Mouse (Mus musculus) heart, adult 9 months (tissue): Measurements from ENCODE around the gene Dyrk3.
"Not testable (repeated sequence)": the region's sequence is repeated elsewhere in the genome, so short reads cannot be mapped to it uniquely, and the experiment has no call there.

Experiments used
- DNase-seq, 2 experiments: peaks; one replicate each; pipeline ENCODE4 v3.0.0; 2022; ENCODE audit warnings: low spot score in 2 of 2

Dyrk3 gene

GRCm38 (mm10) chr1:131138191-131139016, at the start of gene Dyrk3:
Dyrk3 (minus strand) TSS chr1:131138340.
- DNase-seq = peak; percentile 88 to 89

GRCm38 (mm10) chr1:131187856-131188255, 49.7 kb upstream of the Dyrk3 start:
- DNase-seq = no peak

- DNase-seq = no peak
Observed at GRCm38 (mm10) chr1:131186995-131187394, 48.9 kb upstream of the Dyrk3 start.

GRCm38 (mm10) chr1:131185821-131186506, 47.8 kb upstream of the Dyrk3 start:
- no peak for DNase-seq

GRCm38 (mm10) chr1:131184956-131185660, 47.0 kb upstream of the Dyrk3 start:
- no peak for DNase-seq

- DNase-seq = peak; percentile 67
Observed at GRCm38 (mm10) chr1:131184253-131184955, 46.3 kb upstream of the Dyrk3 start.

DNA sequence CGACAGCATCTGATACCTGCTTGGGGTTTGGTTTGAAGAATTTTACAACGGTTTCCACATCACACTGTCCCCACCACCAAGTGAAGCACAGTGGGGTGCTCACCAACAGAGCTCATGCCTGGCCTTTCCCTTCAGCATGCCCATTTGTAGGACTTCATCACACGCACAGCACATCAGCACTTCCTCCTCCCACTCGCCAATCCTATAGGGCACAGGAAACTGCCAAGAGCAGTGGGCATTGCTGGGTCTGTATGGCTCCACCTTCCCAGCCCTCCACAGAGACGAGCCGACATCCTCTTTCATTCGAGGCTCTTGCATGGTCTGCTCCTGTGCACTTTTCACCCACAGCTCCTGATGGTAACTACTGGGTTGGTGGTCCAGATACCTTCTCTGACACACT, 45.1 kb upstream of the Dyrk3 start:
- DNase-seq = no peak

GRCm38 (mm10) chr1:131181642-131182527, 43.7 kb upstream of the Dyrk3 start:
- peak in 1 of 2 experiments; percentile 73 for DNase-seq

GRCm38 (mm10) chr1:131180386-131180785, 42.2 kb upstream of the Dyrk3 start:
- DNase-seq = no peak

DNA sequence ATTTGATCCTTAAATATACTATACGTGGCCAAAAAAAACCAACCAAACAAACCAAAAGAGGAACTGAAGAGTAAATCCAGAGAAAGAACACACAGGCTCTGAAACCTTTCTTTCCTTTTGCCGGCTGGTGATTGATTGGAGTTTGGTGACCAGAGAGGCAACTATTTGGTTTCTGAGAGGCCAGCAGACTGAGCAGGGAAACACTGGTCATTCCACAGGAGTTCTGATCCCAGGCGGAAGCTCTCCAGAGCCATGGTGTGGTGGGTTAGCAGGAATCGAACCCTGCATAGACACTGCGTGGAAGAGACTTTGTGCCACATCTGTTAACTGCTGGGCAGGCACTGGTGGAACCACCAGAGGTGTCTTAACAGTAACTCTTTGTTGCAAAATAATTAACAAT, 39.9 kb upstream of the Dyrk3 start:
- DNase-seq = no peak

GRCm38 (mm10) chr1:131177249-131177648, 39.1 kb upstream of the Dyrk3 start:
- no peak for DNase-seq

DNA sequence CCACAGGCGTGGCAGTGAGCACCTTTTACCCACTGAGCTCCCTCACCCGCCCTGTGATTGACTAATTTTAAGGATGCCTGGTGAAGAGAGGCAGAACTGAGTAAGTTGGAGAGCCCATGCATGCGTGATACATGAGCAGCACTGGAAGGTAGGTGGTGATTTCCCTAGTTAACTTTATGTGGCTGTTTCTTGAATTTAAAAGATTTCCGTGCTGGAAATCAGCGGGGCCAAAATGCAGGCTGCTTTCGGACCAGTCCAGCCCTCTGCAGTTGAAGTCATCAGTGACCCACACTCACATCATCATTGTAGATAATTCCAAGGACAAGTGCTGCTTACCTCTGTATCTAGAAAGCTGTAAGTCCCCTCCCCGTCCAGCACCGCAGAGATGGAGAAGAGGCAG, 37.7 kb upstream of the Dyrk3 start:
- no peak for DNase-seq

GRCm38 (mm10) chr1:131175189-131175588, 37.0 kb upstream of the Dyrk3 start:
- no peak for DNase-seq

DNA sequence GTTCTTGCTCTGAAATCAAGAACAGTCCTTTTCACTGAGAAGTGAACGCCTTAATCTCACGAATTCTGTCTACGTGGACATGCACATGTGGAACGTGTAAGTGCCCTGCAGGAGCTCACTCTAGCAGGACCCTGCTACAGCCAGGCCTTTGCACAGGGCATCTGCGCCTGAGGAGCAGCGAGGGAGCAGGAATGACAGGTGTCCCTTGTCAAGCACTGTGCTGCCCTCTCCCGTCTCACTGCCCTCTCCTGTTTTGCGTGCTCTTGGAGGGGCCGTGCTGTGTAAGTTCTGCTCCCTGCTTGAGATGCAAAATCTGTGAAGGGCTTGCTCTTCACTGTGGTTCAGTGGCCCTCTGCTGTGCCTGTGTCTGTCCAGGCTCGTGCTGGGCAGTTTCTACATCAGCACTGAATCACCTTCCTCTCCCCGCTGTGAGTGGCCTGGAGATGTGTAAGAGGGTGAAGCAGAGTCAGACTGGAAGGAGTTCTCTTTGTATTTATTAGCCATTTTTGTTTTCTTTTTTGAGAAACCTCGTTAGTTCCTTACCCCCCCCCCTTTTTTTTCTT, 36.2 kb upstream of the Dyrk3 start:
- no peak for DNase-seq

DNA sequence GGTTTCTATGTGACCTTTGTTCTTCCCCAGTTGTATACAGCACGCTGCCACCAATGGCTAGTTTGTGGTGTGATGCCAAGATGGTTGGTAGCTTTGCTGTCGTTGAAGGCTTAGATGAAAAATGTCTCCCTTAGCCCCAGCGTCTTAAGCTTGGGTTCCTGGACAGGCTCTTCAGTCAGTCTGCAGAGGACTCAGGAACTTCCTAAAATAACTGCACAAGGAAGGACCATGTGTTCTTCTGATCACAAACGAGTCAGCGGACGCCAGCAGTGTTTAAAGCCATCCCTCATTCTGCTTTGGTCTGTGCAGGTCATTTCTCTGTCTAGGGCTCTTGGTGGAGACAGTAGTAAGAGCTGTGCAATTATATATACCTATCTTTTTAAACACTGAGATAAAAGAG, 35.7 kb upstream of the Dyrk3 start:
- DNase-seq = peak in 1 of 2 experiments; percentile 31

DNA sequence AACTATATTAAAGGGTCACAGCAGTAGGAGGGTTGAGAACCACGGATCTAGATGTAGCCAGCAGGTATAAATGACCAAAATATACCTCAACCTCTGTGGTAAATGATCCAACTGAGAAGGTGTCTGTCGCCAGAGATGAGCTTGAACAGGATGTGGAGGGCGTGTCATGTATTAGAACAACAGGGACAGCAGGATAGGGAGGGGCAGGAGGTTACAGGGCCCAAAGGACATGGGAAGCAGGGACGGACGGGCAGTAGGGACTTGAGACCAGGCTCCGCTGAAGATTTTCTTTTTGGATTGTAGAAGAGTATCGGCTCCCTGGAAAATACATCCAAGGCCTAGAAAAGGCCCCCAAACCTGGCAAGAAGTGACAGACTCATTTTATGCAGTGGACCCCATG, 34.9 kb upstream of the Dyrk3 start:
- DNase-seq = peak in 1 of 2 experiments; percentile 53

- DNase-seq = no peak
Observed at GRCm38 (mm10) chr1:131167612-131168011, 29.5 kb upstream of the Dyrk3 start.

DNA sequence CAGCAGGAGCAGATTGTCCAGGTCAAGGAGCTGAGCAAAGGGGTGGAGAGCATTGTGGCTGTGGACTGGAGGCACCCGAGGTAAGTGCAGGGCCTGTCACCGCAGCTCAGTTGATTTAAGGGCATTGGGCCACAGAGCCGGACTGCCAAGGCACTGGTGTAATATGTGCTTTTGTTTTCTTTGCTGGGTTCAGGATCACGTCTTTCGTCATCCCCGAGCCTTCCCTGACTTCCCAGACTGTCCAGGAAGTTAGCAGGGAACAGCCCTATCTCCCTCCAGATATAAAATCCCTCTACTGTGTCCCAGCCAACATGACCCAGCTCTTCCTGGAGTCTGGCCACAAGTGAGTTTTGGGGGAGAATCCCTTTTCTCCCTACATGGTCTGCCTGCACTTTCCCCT, 26.3 kb upstream of the Dyrk3 start:
- no peak for DNase-seq

DNA sequence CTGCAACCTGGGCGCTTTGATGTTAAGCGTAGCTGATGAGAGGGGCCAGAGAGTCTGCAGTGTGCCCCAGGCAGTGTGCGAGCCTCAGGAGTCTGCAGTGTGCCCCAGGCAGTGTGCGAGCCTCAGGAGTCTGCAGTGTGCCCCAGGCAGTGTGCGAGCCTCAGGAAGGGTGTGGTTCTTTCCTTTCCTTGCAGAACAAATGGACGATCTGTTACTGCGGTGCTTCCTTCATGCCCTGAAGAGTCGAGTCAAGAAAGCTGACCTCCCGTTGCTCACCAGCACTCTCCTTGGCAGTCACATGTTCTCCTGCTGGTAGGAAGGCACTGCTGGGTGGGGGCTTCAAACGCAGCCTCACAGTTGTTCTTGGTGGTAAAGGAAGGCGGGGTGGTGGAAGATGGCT, 23.0 kb upstream of the Dyrk3 start:
- DNase-seq = no peak

GRCm38 (mm10) chr1:131159573-131160327, 21.6 kb upstream of the Dyrk3 start:
- not testable (repeated sequence) for DNase-seq
